Mouse (Mus musculus) forebrain, embryonic 10.5 days (tissue): ENCODE measurements around the gene Efna2. TPM values are rescaled to one million over a fixed set of nuclear protein-coding genes. Genes with fewer than 3 reads are reported as not detected.

Experiments
- DNase-seq: peaks from one replicate; pipeline ENCODE4 v3.0.0-alpha.2; 2017; ENCODE audit warnings: low spot score; ENCODE audit errors: extremely low spot score
- H3K27ac ChIP-seq: fragments of 300-500 bp; sonication (generic); 2 replicates; pipeline ENCODE4 v1.5.1; 2016; ENCODE audit warnings: mild to moderate bottlenecking
- H3K27me3 ChIP-seq: fragments of 300-500 bp; sonication (generic); 2 replicates; pipeline ENCODE4 v1.6.1; 2016; ENCODE audit warnings: mild to moderate bottlenecking; ENCODE audit not compliant: poor library complexity, severe bottlenecking
- H3K36me3 ChIP-seq: fragments of 300-500 bp; sonication (generic); replicated peaks from 2 replicates; pipeline ENCODE4 v1.6.1; 2016; ENCODE audit warnings: mild to moderate bottlenecking, moderate library complexity
- H3K4me1 ChIP-seq: fragments of 300-500 bp; sonication (generic); 2 replicates; pipeline ENCODE4 v1.6.1; 2016
- H3K4me3 ChIP-seq: fragments of 300-500 bp; sonication (generic); 2 replicates; pipeline ENCODE4 v1.5.1; 2016; ENCODE audit warnings: mild to moderate bottlenecking, moderate library complexity
- H3K9me3 ChIP-seq: fragments of 300-500 bp; sonication (generic); 2 replicates; pipeline ENCODE4 v1.6.1; 2016; ENCODE audit warnings: mild to moderate bottlenecking, moderate library complexity
- WGBS: fragments of 180-500 bp; shearing (Covaris S2); methylation state at CpG from one replicate; pipeline ENCODE4 v1.1.7; 2016; 5-methylcytosine and 5-hydroxymethylcytosine counted together
- polyA plus RNA-seq: library from polyadenylated mRNA; unstranded; fragments of >200 nt; fragmentation: Nextera tagmentation; extraction: Ambion mirVana; gene quantifications from 2 replicates; pipeline ENCODE4 v1.2.1, GENCODE M21; 2016

Efna2 gene
- polyA plus RNA-seq, 1 experiment from 2014 or later: 23.2 TPM

GRCm38 (mm10) chr10:80175536-80176269 is 3.6 kb upstream of the Efna2 start:
- H3K36me3 ChIP-seq: peaks cover 30% of the 10 kb centered on the region
- WGBS: 21% methylated on average over 4 of the region's 4 CpGs
- H3K27ac ChIP-seq: peak overlapping the region; percentile 31; the same call in 1 of the 2 replicates
- H3K9me3 ChIP-seq: no peaks in the 10 kb centered on the region
- peak overlapping the region; percentile 14; the same call in 1 of the 2 replicates for H3K4me3 ChIP-seq
- peaks cover 20% of the 10 kb centered on the region for H3K27me3 ChIP-seq
- peaks cover 72% of the 10 kb centered on the region for H3K4me1 ChIP-seq
- DNase-seq: peak; percentile 63

- H3K27ac ChIP-seq: peak overlapping the region; percentile 54; the same call in 1 of the 2 replicates
- peaks cover 20% of the 10 kb centered on the region for H3K27me3 ChIP-seq
- H3K36me3 ChIP-seq: peaks cover 23% of the 10 kb centered on the region
- no peak for DNase-seq
- H3K4me1 ChIP-seq: peaks cover 77% of the 10 kb centered on the region
- H3K9me3 ChIP-seq: no peaks in the 10 kb centered on the region
- WGBS: 83% methylated on average over 5 of the region's 5 CpGs
- H3K4me3 ChIP-seq: peak overlapping the region; percentile 14; the same call in 1 of the 2 replicates
Measured at GRCm38 (mm10) chr10:80176270-80176834, 2.9 kb upstream of the Efna2 start.

- Histone ChIP-seq H3K4me1 (peaks cover 75% of the 10 kb centered on the region), H3K27me3 (peaks cover 22% of the 10 kb centered on the region), H3K27ac (peak overlapping the region; percentile 54), H3K36me3 (peaks cover 22% of the 10 kb centered on the region), H3K4me3 (peak overlapping the region; percentile 5; the same call in 1 of the 2 replicates), H3K9me3 (no peaks in the 10 kb centered on the region)
- WGBS: 79% methylated on average over 7 of the region's 7 CpGs
- no peak for DNase-seq
Measured at GRCm38 (mm10) chr10:80177441-80178279, 1.6 kb upstream of the Efna2 start.

DNA sequence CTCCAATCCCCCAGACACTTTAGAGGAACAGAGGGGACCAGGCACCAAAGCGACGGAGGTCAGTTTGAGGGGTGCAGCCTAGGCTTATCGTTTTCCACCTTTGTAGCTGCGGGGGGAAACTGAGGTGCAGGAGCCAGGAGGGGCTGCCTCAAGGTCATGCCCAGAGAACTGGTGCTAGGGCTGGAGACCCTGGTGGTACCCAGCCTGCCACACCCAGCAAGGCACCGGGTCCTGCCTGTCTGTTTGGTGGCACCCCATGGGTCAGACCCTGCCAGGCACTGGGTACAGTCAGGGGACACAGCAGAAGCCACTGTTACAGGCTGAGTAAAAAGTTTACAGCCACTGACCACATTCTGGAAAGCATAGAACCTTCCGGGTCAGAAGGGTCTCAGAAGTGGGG is 1.0 kb downstream of the Efna2 start:
- H3K27ac ChIP-seq: peak overlapping the region; percentile 90

GRCm38 (mm10) chr10:80180823-80181222 is 1.5 kb downstream of the Efna2 start:
- DNase-seq: no peak
- H3K9me3 ChIP-seq: no peaks in the 10 kb centered on the region
- WGBS: 66% methylated on average over 5 of the region's 5 CpGs
- H3K4me1 ChIP-seq: peaks cover 67% of the 10 kb centered on the region
- H3K4me3 ChIP-seq: peak overlapping the region; percentile 92
- peaks cover 43% of the 10 kb centered on the region for H3K27me3 ChIP-seq
- H3K27ac ChIP-seq: peak overlapping the region; percentile 90
- peaks cover 40% of the 10 kb centered on the region for H3K36me3 ChIP-seq

More for the DNA sequence above, 1.0 kb downstream of the Efna2 start:
- Histone ChIP-seq H3K27me3 (peaks cover 38% of the 10 kb centered on the region), H3K9me3 (no peaks in the 10 kb centered on the region), H3K4me1 (peaks cover 67% of the 10 kb centered on the region), H3K4me3 (peak overlapping the region; percentile 92), H3K36me3 (peaks cover 37% of the 10 kb centered on the region)
- no peak for DNase-seq
- 53% methylated on average over 6 of the region's 6 CpGs for whole genome bisulfite sequencing

DNA sequence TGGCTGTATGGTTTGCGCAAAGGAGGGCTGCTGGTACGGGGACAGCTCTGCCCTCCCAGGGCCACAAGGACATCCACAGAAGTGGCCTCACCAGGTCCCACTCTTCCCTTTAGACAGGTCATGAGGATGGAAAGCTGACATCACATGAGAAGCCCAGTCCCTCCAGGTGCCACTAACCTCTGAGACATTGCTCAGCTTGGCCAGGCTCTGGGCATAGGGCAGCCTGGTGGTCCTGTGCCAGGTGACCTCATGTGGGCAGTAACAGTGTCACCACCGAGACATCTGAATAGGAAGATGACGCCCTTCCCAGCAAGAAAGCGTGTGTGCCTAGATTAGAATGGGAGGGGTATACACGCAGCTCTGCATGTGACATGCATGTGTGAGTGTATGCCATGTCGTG is 3.3 kb downstream of the Efna2 start:
- no peak for DNase-seq
- H3K27ac ChIP-seq: no peak overlapping the region
- H3K36me3 ChIP-seq: peaks cover 54% of the 10 kb centered on the region
- 95% methylated on average over 7 of the region's 7 CpGs for WGBS
- no peaks in the 10 kb centered on the region for H3K9me3 ChIP-seq
- H3K4me3 ChIP-seq: peak overlapping the region; percentile 92; the same call in 1 of the 2 replicates
- peaks cover 59% of the 10 kb centered on the region for H3K4me1 ChIP-seq
- peaks cover 56% of the 10 kb centered on the region for H3K27me3 ChIP-seq

DNA sequence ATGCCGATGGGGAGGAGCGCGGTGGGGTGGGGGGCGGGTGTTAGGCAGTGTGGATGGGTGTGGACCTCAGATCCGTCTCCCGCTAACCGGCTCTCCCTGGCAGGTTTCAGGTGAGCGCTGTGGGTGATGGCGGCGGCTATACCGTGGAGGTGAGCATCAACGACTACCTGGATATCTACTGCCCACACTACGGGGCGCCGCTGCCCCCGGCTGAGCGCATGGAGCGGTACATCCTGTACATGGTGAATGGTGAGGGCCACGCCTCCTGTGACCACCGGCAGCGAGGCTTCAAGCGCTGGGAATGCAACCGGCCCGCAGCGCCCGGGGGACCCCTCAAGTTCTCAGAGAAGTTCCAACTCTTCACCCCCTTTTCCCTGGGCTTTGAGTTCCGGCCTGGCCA is 7.4 kb downstream of the Efna2 start:
- Histone ChIP-seq H3K4me1 (peaks cover 57% of the 10 kb centered on the region), H3K27ac (no peak overlapping the region), H3K36me3 (peaks cover 70% of the 10 kb centered on the region), H3K27me3 (peaks cover 82% of the 10 kb centered on the region), H3K9me3 (no peaks in the 10 kb centered on the region), H3K4me3 (0 out of 2 replicates have a peak overlapping the region, but pooled peaks have one; percentile 2)
- 37% methylated on average over 27 of the region's 27 CpGs for WGBS
- DNase-seq: no peak

DNA sequence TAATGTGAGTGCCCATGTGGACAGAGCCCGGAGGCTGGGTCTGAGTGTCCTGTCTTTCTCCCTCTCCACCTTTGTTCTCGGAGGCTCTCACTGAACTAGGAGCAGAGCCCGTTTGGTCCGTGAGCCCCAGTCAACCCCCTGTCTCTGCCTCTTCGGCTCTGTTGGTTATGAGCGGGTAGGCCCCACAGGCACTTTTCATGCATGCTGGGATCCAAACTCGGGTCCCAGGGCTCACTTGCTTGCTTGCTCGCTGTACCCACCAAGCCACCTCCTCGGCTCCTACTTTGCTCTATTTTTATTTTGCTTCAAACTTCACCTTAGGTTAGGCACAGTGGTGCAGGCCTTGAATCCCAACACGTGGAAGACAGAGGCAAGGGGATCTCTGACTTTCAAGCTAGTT is 8.5 kb downstream of the Efna2 start:
- 89% methylated on average over 10 of the region's 10 CpGs for WGBS
- H3K4me1 ChIP-seq: peaks cover 60% of the 10 kb centered on the region
- peaks cover 59% of the 10 kb centered on the region for H3K36me3 ChIP-seq

GRCm38 (mm10) chr10:80188453-80189024 is 9.3 kb downstream of the Efna2 start:
- peaks cover 68% of the 10 kb centered on the region for H3K4me1 ChIP-seq
- H3K4me3 ChIP-seq: no peak overlapping the region
- 60% methylated on average over 15 of the region's 15 CpGs for WGBS
- no peaks in the 10 kb centered on the region for H3K9me3 ChIP-seq
- no peak overlapping the region for H3K27ac ChIP-seq
- peaks cover 51% of the 10 kb centered on the region for H3K36me3 ChIP-seq
- DNase-seq: no peak
- peaks cover 96% of the 10 kb centered on the region for H3K27me3 ChIP-seq

More for the DNA sequence above, 8.5 kb downstream of the Efna2 start:
- H3K4me3 ChIP-seq: no peak overlapping the region
- H3K27me3 ChIP-seq: peaks cover 89% of the 10 kb centered on the region
- DNase-seq: no peak
- H3K27ac ChIP-seq: no peak overlapping the region
- H3K9me3 ChIP-seq: no peaks in the 10 kb centered on the region

GRCm38 (mm10) chr10:80189999-80190398 is 10.7 kb downstream of the Efna2 start:
- no peaks in the 10 kb centered on the region for H3K9me3 ChIP-seq
- peaks cover 38% of the 10 kb centered on the region for H3K36me3 ChIP-seq
- H3K27me3 ChIP-seq: peaks cover 95% of the 10 kb centered on the region
- peak overlapping the region; percentile 89 for H3K27ac ChIP-seq
- H3K4me3 ChIP-seq: peak overlapping the region; percentile 57
- peaks cover 81% of the 10 kb centered on the region for H3K4me1 ChIP-seq
- no peak for DNase-seq
- WGBS: 3% methylated on average over 21 of the region's 21 CpGs

GRCm38 (mm10) chr10:80190491-80191051 is 11.3 kb downstream of the Efna2 start:
- peak; percentile 74 for DNase-seq
- peaks cover 37% of the 10 kb centered on the region for H3K36me3 ChIP-seq
- H3K4me1 ChIP-seq: peaks cover 78% of the 10 kb centered on the region
- peak overlapping the region; percentile 57 for H3K4me3 ChIP-seq
- H3K27me3 ChIP-seq: peaks cover 91% of the 10 kb centered on the region
- WGBS: under 1% methylated on average over 48 of the region's 48 CpGs
- H3K27ac ChIP-seq: peak overlapping the region; percentile 89
- no peaks in the 10 kb centered on the region for H3K9me3 ChIP-seq

DNA sequence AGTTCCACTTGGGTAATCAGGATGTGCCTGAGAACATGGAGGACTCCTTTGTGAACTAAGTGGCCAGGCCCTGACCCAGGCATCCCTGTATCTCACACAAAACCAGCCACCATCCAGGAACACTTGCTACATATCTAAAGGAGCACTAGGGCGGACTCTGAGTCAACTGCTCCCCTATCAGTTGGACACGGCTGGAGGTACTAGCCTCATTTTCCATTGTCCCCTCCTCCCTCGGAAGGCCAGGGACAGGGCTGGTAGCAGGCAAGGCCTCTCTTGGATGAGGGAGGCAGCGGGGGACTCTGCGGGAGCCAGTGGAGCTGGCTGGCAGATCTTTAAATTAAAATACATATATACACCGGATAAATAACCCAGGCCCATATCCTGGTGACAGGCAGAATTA is 14.7 kb downstream of the Efna2 start:
- Histone ChIP-seq H3K27me3 (peaks cover 88% of the 10 kb centered on the region), H3K9me3 (no peaks in the 10 kb centered on the region), H3K4me3 (peak overlapping the region; percentile 24; the same call in 1 of the 2 replicates), H3K27ac (peak overlapping the region; percentile 86), H3K36me3 (peaks cover 3% of the 10 kb centered on the region), H3K4me1 (peaks cover 78% of the 10 kb centered on the region)
- WGBS: 67% methylated on average over 6 of the region's 6 CpGs
- DNase-seq: no peak
